28 mouse cellular contexts compared by ENCODE assay signal in genomic region chr5:29363511-29363910, GRCm38 (mm10). TPM values are rescaled to one million over a fixed set of nuclear protein-coding genes. Genes with fewer than 3 reads are reported as not detected.
DNase-seq lines count a peak whose midpoint lies in the region; ATAC-seq and TF ChIP-seq lines count a peak whose summit lies in the region.
"Had no signal": no experiment of that assay in that cellular context is flagged by ENCODE, and none has a peak within 500 bp of the region (broad histone marks: within the 10 kb centered on the region; RNA-seq: fewer than 3 reads in every experiment).

No protein-coding gene starts in this region.

- H3K27ac ChIP-seq in heart, embryonic 10.5 days, result 0 out of 2 replicates have a peak overlapping the region, but pooled peaks have one; percentile 22
- H3K27ac ChIP-seq in heart, embryonic 13.5 days (replicated peaks), result peak overlapping the region; percentile 53
- no peak overlapping the region for H3K27ac ChIP-seq in left cerebral cortex, adult 2 months
- H3K27ac ChIP-seq: forebrain, embryonic 15.5 days; hindbrain, embryonic 14.5 days; kidney, embryonic 15.5 days; layer of hippocampus, adult 2 months; liver, embryonic 12.5 days; midbrain, embryonic 13.5 days; neural tube, embryonic 13.5 days had no signal

- TF ChIP-seq CTCF in left cerebral cortex, adult 2 months (IDR thresholded peaks at IDR 0.05), result no peak

- 48% methylated on average over 6 of the region's 6 CpGs for WGBS in heart, embryonic 10.5 days
- 37% methylated on average over 6 of the region's 6 CpGs for WGBS in heart, embryonic 13.5 days

- peak; percentile 46; the same call in 1 of the 2 replicates for ATAC-seq in heart, embryonic 13.5 days (ENCODE audit: extremely low read depth, insufficient number of reproducible peaks, low FRiP score, low TSS enrichment)
- ATAC-seq: CD4-positive, CD25-positive, alpha-beta regulatory T cell, adult 4 months; forebrain, embryonic 15.5 days; liver, embryonic 12.5 days; liver, postnatal 0 days; midbrain, embryonic 13.5 days had no signal

- no peak overlapping the region for H3K9ac ChIP-seq in heart, embryonic 13.5 days
- H3K9ac ChIP-seq: forebrain, embryonic 15.5 days; hindbrain, embryonic 14.5 days; kidney, embryonic 15.5 days; liver, embryonic 12.5 days; liver, postnatal 0 days; midbrain, embryonic 13.5 days; neural tube, embryonic 13.5 days had no signal

- no peaks in the 10 kb centered on the region for H3K4me1 ChIP-seq in heart, embryonic 10.5 days
- H3K4me1 ChIP-seq in heart, embryonic 13.5 days, result peaks cover 14% of the 10 kb centered on the region
- H3K4me1 ChIP-seq: forebrain, embryonic 15.5 days; kidney, embryonic 15.5 days; liver, embryonic 12.5 days; midbrain, embryonic 13.5 days; neural tube, embryonic 13.5 days had no signal

- no peaks in the 10 kb centered on the region for H3K9me3 ChIP-seq in heart, embryonic 10.5 days
- no peaks in the 10 kb centered on the region for H3K9me3 ChIP-seq in heart, embryonic 13.5 days
- H3K9me3 ChIP-seq: forebrain, embryonic 15.5 days; kidney, embryonic 15.5 days; liver, embryonic 12.5 days; midbrain, embryonic 13.5 days; neural tube, embryonic 13.5 days had no signal

- peaks cover 13% of the 10 kb centered on the region for H3K36me3 ChIP-seq in heart, embryonic 10.5 days
- peaks cover 44% of the 10 kb centered on the region for H3K36me3 ChIP-seq in heart, embryonic 13.5 days

- DNase-seq in heart, adult 18-20 months, result peak; percentile 23 to 38
- no peak for DNase-seq in heart, postnatal 4 days
- DNase-seq in heart, embryonic 10.5 days (ENCODE audit: low spot score), result no peak
- DNase-seq in heart, postnatal 10 days, result peak; percentile 38 to 43
- no peak for DNase-seq in kidney, postnatal 4 days
- DNase-seq in left cerebral cortex, adult 2 months (ENCODE audit: extremely low spot score in 1 of 2, low spot score in 2 of 2), result no peak
- DNase-seq: adrenal gland, postnatal 14 days; cerebellum, adult 11 months; cerebellum, adult 9-10 months; cerebellum, postnatal 36 days; gastrocnemius, postnatal 25 days; kidney, adult 11 months; kidney, postnatal 25 days; left cerebral cortex, postnatal 4 days; liver, postnatal 0 days; lung, postnatal 4 days; right cerebral cortex, postnatal 4 days; thymus, postnatal 14 days had no signal

- intact Hi-C loops in heart, postnatal 10 days (cut with DNase I), result no loop called here
- intact Hi-C loops in left cerebral cortex, adult 2 months (cut with DNase I), result no loop called here

- no peak overlapping the region for H3K4me3 ChIP-seq in heart, embryonic 10.5 days
- no peak overlapping the region for H3K4me3 ChIP-seq in heart, embryonic 13.5 days
- no peak overlapping the region for H3K4me3 ChIP-seq in left cerebral cortex, adult 2 months
- H3K4me3 ChIP-seq: forebrain, embryonic 15.5 days; kidney, embryonic 15.5 days; layer of hippocampus, adult 2 months; liver, embryonic 12.5 days; megakaryocyte, embryonic 14.5 days; midbrain, embryonic 13.5 days; neural tube, embryonic 13.5 days had no signal

- no peaks in the 10 kb centered on the region for H3K27me3 ChIP-seq in heart, embryonic 10.5 days (ENCODE audit: insufficient read depth, poor library complexity, severe bottlenecking)
- H3K27me3 ChIP-seq in heart, embryonic 13.5 days (replicated peaks), result no peaks in the 10 kb centered on the region
- H3K27me3 ChIP-seq: forebrain, embryonic 15.5 days; kidney, embryonic 15.5 days; liver, embryonic 12.5 days; megakaryocyte, embryonic 14.5 days; midbrain, embryonic 13.5 days; neural tube, embryonic 13.5 days had no signal

- peak overlapping the region; percentile 49 for H3K4me2 ChIP-seq in heart, embryonic 13.5 days
- H3K4me2 ChIP-seq: forebrain, embryonic 15.5 days; hindbrain, embryonic 14.5 days; kidney, embryonic 15.5 days; liver, embryonic 12.5 days; midbrain, embryonic 13.5 days; neural tube, embryonic 13.5 days had no signal

RNA-seq across cellular contexts. Expression of gene Lmbr1, which starts 14.7 kb away (rescaled TPM):
- total RNA-seq in heart, adult 18-20 months (2021), result 10 to 100 TPM; 14.3 to 15.2 TPM
- 10 to 100 TPM; 19.2 to 21.2 TPM for total RNA-seq in heart, postnatal 4 days (2021)
- polyA plus RNA-seq in heart, embryonic 10.5 days (2016; fragmentation: Nextera tagmentation; extraction: Ambion mirVana), result 8.2 and 12.4 TPM in 2 replicates
- 10.4 and 15.0 TPM in 2 replicates for polyA plus RNA-seq in heart, embryonic 13.5 days (2015; fragmentation: Nextera tagmentation; extraction: Ambion mirVana)
- total RNA-seq in heart, postnatal 10 days (2021), result 10 to 100 TPM; 18.2 to 19.5 TPM
- total RNA-seq in left cerebral cortex, adult 2 months (2021), result 10 to 100 TPM; 28.5 to 29.6 TPM

Comparison
In these comparisons a context has a peak if more than half of its experiments do, and no peak if none do; other contexts are left out.
1. DNase-seq: peak in heart, adult 18-20 months (2 of 2) and heart, postnatal 10 days (2 of 2); none in heart, postnatal 4 days (single experiment), heart, embryonic 10.5 days (single experiment), kidney, postnatal 4 days (0 of 2) and left cerebral cortex, adult 2 months (0 of 2).